Mouse (Mus musculus): ENCODE measurements around the gene Fah. TPM values are rescaled to one million over a fixed set of nuclear protein-coding genes. Genes with fewer than 3 reads are reported as not detected.

The Fah gene
- polyA plus RNA-seq, 1 experiment from 2014 or later = 4.3 TPM

Other genes starting within 250 kb of the Fah start
- gene Arnt2, start 196.5 kb downstream of the Fah start, polyA plus RNA-seq (2015; fragmentation: Nextera tagmentation; extraction: Ambion mirVana) = 0.61 and 1.3 TPM in 2 replicates
- gene Gm2115, start 77.8 kb downstream of the Fah start, polyA plus RNA-seq (2015; fragmentation: Nextera tagmentation; extraction: Ambion mirVana) = 0.05 TPM in 1 of 2 replicates, not detected in the other
- gene Zfand6, start 83.2 kb upstream of the Fah start, polyA plus RNA-seq (2015; fragmentation: Nextera tagmentation; extraction: Ambion mirVana) = 166 and 178 TPM in 2 replicates
- not detected in 2 replicates for gene Olfr291, start 246.8 kb upstream of the Fah start, polyA plus RNA-seq (2015; fragmentation: Nextera tagmentation; extraction: Ambion mirVana)